Mouse (Mus musculus) adrenal gland, adult 10 weeks (tissue): ENCODE results near the gene Eif1ad. TPM values are rescaled to one million over a fixed set of nuclear protein-coding genes. Genes with fewer than 3 reads are reported as not detected.

ENCODE experiments used
- polyA plus RNA-seq: library from polyadenylated mRNA; stranded (reverse); fragments of 350-450 nt; fragmentation: Illumina TruSeq; extraction: RNeasy Lipid Tissue Mini Kit (QIAGEN cat#74804); gene quantifications from one replicate; pipeline ENCODE4 v1.2.3, GENCODE M21; 2014; ENCODE audit warnings: low read depth, low replicate concordance

The Eif1ad gene
- 13.9 TPM for polyA plus RNA-seq

GRCm38 (mm10) chr19:5366175-5367052 is at the start of gene Eif1ad:
TSS of gene Eif1ad (plus strand) at chr19:5366741.

DNA sequence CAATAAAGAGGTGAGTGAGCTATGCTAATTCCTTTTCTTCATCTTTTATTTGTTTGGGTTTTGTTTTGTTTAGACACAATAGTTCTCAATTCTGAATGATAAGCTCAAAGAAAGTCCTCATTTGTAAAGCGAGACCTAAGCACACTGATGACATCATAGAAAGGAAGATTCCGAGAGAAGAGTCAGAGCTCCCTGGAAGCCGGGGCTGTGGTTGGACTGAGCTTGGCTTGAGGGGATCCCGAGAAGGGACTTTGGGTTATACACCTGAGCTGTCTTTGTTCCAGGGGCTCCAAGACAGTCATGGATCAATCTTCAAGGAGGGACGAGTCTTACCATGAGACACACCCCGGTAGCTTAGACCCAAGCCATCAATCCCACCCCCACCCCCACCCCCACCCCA is 31.1 kb upstream of the Eif1ad start, which contains the start of gene Catsper1:
Gene Catsper1, plus strand, starts transcription at position 301 of the 400 bp plus-strand sequence.

GRCm38 (mm10) chr19:5349502-5349873 is 17.1 kb upstream of the Eif1ad start, which contains the start of gene Cst6:
TSS of gene Cst6 (minus strand) at chr19:5349574.

GRCm38 (mm10) chr19:5367053-5367359 is 465 bp downstream of the Eif1ad start, which contains the start of gene Banf1:
TSS of gene Banf1 (minus strand) at chr19:5367168.

DNA sequence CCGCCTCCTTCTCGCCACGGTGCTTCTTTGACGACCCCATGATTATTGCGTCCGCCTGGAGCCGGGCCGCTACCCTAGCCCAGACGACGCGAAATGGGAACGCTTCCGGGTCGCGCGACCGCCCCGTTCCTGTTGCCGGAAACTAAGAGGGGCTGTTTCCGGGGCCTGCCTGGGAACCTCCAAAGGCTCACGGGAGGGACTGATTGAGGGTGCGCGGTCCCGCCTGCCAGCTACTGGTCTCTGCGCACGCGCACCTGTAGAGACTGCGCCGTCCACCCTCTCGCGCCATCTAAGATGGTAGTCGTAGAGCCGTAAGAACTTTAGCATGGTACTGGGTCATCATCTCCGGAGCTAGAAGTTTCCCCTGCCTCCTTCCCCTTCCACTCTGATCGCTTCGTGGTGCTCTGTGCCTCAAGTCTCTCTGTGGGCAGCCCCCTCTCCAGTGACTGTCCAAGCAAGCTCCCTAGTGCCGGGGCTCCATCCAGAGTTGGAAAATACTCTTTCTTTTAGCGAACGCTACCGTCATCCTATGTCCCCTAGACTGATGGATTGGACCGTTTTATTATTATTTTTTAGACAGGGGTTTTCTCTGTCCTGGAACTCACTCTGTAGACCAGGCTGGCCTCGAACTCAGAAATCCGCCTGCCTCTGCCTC is 22.2 kb downstream of the Eif1ad start, which contains the start of gene Sart1:
Gene Sart1, minus strand, starts transcription at position 116 of the 655 bp plus-strand sequence.

GRCm38 (mm10) chr19:5402293-5402692 is 35.8 kb downstream of the Eif1ad start, which contains the start of gene Tsga10ip:
TSS of gene Tsga10ip (minus strand) at chr19:5402526.

Other genes starting within 250 kb of the Eif1ad start
- 0.58 TPM for gene Klc2, start 248.2 kb upstream of the Eif1ad start, polyA plus RNA-seq
- gene Pacs1, start 93.6 kb upstream of the Eif1ad start, polyA plus RNA-seq = 5.5 TPM
- gene Sf3b2, start 71.3 kb upstream of the Eif1ad start, polyA plus RNA-seq = 42.7 TPM
- gene Gal3st3, start 68.4 kb upstream of the Eif1ad start, polyA plus RNA-seq = not detected
- not detected for gene Catsper1, start 31.0 kb upstream of the Eif1ad start, polyA plus RNA-seq
- not detected for gene Cst6, start 17.2 kb upstream of the Eif1ad start, polyA plus RNA-seq
- 11.3 TPM for gene Banf1, start 427 bp downstream of the Eif1ad start, polyA plus RNA-seq
- gene Sart1, start 22.0 kb downstream of the Eif1ad start, polyA plus RNA-seq = 1.6 TPM
- gene Tsga10ip, start 35.8 kb downstream of the Eif1ad start, polyA plus RNA-seq = not detected
- 8.5 TPM for gene Drap1, start 58.2 kb downstream of the Eif1ad start, polyA plus RNA-seq
- gene AI837181, start 58.4 kb downstream of the Eif1ad start, polyA plus RNA-seq = 0.76 TPM
- gene Fosl1, start 80.8 kb downstream of the Eif1ad start, polyA plus RNA-seq = not detected
- 1.0 TPM for gene Ccdc85b, start 91.2 kb downstream of the Eif1ad start, polyA plus RNA-seq
- gene Fibp, start 93.9 kb downstream of the Eif1ad start, polyA plus RNA-seq = 6.2 TPM
- gene Ctsw, start 101.8 kb downstream of the Eif1ad start, polyA plus RNA-seq = not detected
- gene Efemp2, start 107.2 kb downstream of the Eif1ad start, polyA plus RNA-seq = 1.3 TPM
- 2.1 TPM for gene Mus81, start 121.7 kb downstream of the Eif1ad start, polyA plus RNA-seq
- 227 TPM for gene Cfl1, start 123.7 kb downstream of the Eif1ad start, polyA plus RNA-seq
- not detected for gene 1700020D05Rik, start 137.0 kb downstream of the Eif1ad start, polyA plus RNA-seq
- 0.58 TPM for gene Snx32, start 143.8 kb downstream of the Eif1ad start, polyA plus RNA-seq
- gene Ovol1, start 193.9 kb downstream of the Eif1ad start, polyA plus RNA-seq = not detected
- gene Ap5b1, start 201.3 kb downstream of the Eif1ad start, polyA plus RNA-seq = not detected
- gene Rnaseh2c, start 235.1 kb downstream of the Eif1ad start, polyA plus RNA-seq = 1.9 TPM
- 29.7 TPM for gene Kat5, start 243.5 kb downstream of the Eif1ad start, polyA plus RNA-seq